Mouse (Mus musculus) E14TG2a.4 (cell line): ENCODE results near the gene Ergic1.

ENCODE experiments used
- CTCF ChIP-seq: conservative IDR thresholded peaks from 2 replicates; pipeline ENCODE4 v1.5.1; 2014; ENCODE audit warnings: low read length
- NANOG ChIP-seq: IDR thresholded peaks from 2 replicates; pipeline ENCODE4 v1.6.1; 2014; ENCODE audit warnings: borderline replicate concordance, low read length, mixed read lengths
- POU5F1 ChIP-seq: IDR thresholded peaks from 2 replicates; pipeline ENCODE4 v1.6.1; 2014; ENCODE audit warnings: low read length, borderline replicate concordance

GRCm38 (mm10) chr17:26649565-26649964, 88.3 kb downstream of the Ergic1 start:
- TF ChIP-seq CTCF, result no peak
- no peak for TF ChIP-seq POU5F1
- TF ChIP-seq NANOG, result no peak
